Mouse (Mus musculus): ENCODE measurements around the gene Ccnj. TPM values are rescaled to one million over a fixed set of nuclear protein-coding genes. Genes with fewer than 3 reads are reported as not detected.

Ccnj gene
- polyA plus RNA-seq, 1 experiment, result 2.7 TPM

DNA sequence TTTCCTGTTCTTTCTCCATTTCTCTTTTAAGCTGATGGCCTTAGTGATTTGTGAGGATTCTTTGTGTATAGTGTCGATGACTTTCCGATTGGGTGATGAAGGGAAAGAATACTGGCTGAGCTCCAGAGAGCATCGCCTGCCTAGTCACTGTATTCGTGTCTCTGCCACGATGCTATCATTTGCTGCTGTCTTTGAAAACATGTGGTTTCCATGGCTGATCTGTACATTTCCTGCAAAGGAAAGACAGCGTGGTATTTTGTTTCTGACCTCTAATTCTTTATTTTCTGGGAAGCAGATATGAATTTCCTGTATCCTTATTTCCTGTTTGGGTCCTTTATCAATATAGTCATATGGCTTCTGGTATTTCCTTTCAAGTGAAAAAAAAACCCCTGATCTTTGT is 9.2 kb downstream of the Ccnj start:
- Histone ChIP-seq H3K4me1 (peaks cover 94% of the 10 kb centered on the region), H3K9me3 (no peaks in the 10 kb centered on the region), H3K4me3 (replicated peaks) (peak overlapping the region; percentile 68), H3K36me3 (replicated peaks; ENCODE audit: low read length) (peaks cover 92% of the 10 kb centered on the region), H3K27me3 (replicated peaks) (no peaks in the 10 kb centered on the region)
- TF ChIP-seq FLI1 (IDR thresholded peaks at IDR 0.05; ENCODE audit: low read length), result no peak
- TF ChIP-seq GATA1 (IDR thresholded peaks at IDR 0.05; ENCODE audit: borderline replicate concordance, low read length), result no peak

GRCm38 (mm10) chr19:40841083-40841482 is 10.0 kb downstream of the Ccnj start:
- no peaks in the 10 kb centered on the region for H3K9me3 ChIP-seq
- no peak for TF ChIP-seq GATA1 (IDR thresholded peaks at IDR 0.05; ENCODE audit: borderline replicate concordance, low read length)
- TF ChIP-seq FLI1 (IDR thresholded peaks at IDR 0.05; ENCODE audit: low read length), result no peak
- peaks cover 93% of the 10 kb centered on the region for H3K36me3 ChIP-seq (replicated peaks; ENCODE audit: low read length)

GRCm38 (mm10) chr19:40841593-40841992 is 10.5 kb downstream of the Ccnj start:
- Histone ChIP-seq H3K27me3 (replicated peaks) (no peaks in the 10 kb centered on the region), H3K4me1 (peaks cover 93% of the 10 kb centered on the region), H3K4me3 (replicated peaks) (no peak overlapping the region), H3K9me3 (no peaks in the 10 kb centered on the region), H3K36me3 (replicated peaks; ENCODE audit: low read length) (peaks cover 93% of the 10 kb centered on the region)
- TF ChIP-seq GATA1 (IDR thresholded peaks at IDR 0.05; ENCODE audit: borderline replicate concordance, low read length), result no peak
- TF ChIP-seq FLI1 (IDR thresholded peaks at IDR 0.05; ENCODE audit: low read length), result no peak

More at GRCm38 (mm10) chr19:40841083-40841482, 10.0 kb downstream of the Ccnj start:
- Histone ChIP-seq H3K27me3 (replicated peaks) (no peaks in the 10 kb centered on the region), H3K4me1 (peaks cover 94% of the 10 kb centered on the region), H3K4me3 (replicated peaks) (no peak overlapping the region)

- Histone ChIP-seq H3K36me3 (replicated peaks; ENCODE audit: low read length) (peaks cover 95% of the 10 kb centered on the region), H3K4me1 (peaks cover 75% of the 10 kb centered on the region), H3K4me3 (replicated peaks) (no peak overlapping the region), H3K9me3 (no peaks in the 10 kb centered on the region), H3K27me3 (replicated peaks) (no peaks in the 10 kb centered on the region)
- no peak for TF ChIP-seq FLI1 (IDR thresholded peaks at IDR 0.05; ENCODE audit: low read length)
- no peak for TF ChIP-seq GATA1 (IDR thresholded peaks at IDR 0.05; ENCODE audit: borderline replicate concordance, low read length)
These were observed 13.7 kb downstream of the Ccnj start for GRCm38 (mm10) chr19:40844731-40845130.

- H3K27me3 ChIP-seq (replicated peaks), result no peaks in the 10 kb centered on the region
- no peaks in the 10 kb centered on the region for H3K9me3 ChIP-seq
- H3K4me3 ChIP-seq (replicated peaks), result no peak overlapping the region
- peaks cover 71% of the 10 kb centered on the region for H3K36me3 ChIP-seq (replicated peaks; ENCODE audit: low read length)
- H3K4me1 ChIP-seq, result peaks cover 36% of the 10 kb centered on the region
- TF ChIP-seq FLI1 (IDR thresholded peaks at IDR 0.05; ENCODE audit: low read length), result no peak
- TF ChIP-seq GATA1 (IDR thresholded peaks at IDR 0.05; ENCODE audit: borderline replicate concordance, low read length), result no peak
These were observed 18.3 kb downstream of the Ccnj start for GRCm38 (mm10) chr19:40849391-40849790.

GRCm38 (mm10) chr19:40859555-40859954 is 28.5 kb downstream of the Ccnj start:
- no peaks in the 10 kb centered on the region for H3K36me3 ChIP-seq (replicated peaks; ENCODE audit: low read length)
- H3K9me3 ChIP-seq, result peaks cover 28% of the 10 kb centered on the region
- TF ChIP-seq FLI1 (IDR thresholded peaks at IDR 0.05; ENCODE audit: low read length) (no peak), GATA1 (IDR thresholded peaks at IDR 0.05; ENCODE audit: borderline replicate concordance, low read length) (no peak)
- peaks cover 3% of the 10 kb centered on the region for H3K27me3 ChIP-seq (replicated peaks)
- peaks cover 25% of the 10 kb centered on the region for H3K4me1 ChIP-seq
- H3K4me3 ChIP-seq (replicated peaks), result no peak overlapping the region

DNA sequence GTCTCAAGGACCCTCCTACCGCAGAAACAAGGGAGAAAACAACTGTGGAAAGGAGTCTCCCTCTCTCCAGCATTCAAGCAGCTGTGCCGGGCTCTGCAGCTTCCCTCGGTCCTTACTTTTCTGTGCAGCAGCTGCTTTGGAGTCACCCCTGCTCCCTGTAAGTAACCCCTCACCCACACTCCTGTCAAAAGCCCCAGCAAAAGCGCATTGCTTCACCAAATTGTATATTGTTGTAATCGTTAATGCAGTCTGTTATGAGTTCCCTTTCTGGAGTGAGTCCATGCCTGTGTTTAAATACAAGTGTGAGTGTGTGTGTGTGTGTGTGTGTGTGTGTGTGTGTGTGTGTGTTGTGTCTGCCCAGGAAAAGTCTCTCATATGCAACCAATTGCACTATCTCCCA is 37.2 kb downstream of the Ccnj start:
- peaks cover 26% of the 10 kb centered on the region for H3K4me1 ChIP-seq
- no peaks in the 10 kb centered on the region for H3K36me3 ChIP-seq (replicated peaks; ENCODE audit: low read length)
- H3K4me3 ChIP-seq (replicated peaks), result no peak overlapping the region
- peaks cover 6% of the 10 kb centered on the region for H3K27me3 ChIP-seq (replicated peaks)
- TF ChIP-seq GATA1 (IDR thresholded peaks at IDR 0.05; ENCODE audit: borderline replicate concordance, low read length) (no peak), FLI1 (IDR thresholded peaks at IDR 0.05; ENCODE audit: low read length) (no peak)
- H3K9me3 ChIP-seq, result peaks cover 9% of the 10 kb centered on the region

DNA sequence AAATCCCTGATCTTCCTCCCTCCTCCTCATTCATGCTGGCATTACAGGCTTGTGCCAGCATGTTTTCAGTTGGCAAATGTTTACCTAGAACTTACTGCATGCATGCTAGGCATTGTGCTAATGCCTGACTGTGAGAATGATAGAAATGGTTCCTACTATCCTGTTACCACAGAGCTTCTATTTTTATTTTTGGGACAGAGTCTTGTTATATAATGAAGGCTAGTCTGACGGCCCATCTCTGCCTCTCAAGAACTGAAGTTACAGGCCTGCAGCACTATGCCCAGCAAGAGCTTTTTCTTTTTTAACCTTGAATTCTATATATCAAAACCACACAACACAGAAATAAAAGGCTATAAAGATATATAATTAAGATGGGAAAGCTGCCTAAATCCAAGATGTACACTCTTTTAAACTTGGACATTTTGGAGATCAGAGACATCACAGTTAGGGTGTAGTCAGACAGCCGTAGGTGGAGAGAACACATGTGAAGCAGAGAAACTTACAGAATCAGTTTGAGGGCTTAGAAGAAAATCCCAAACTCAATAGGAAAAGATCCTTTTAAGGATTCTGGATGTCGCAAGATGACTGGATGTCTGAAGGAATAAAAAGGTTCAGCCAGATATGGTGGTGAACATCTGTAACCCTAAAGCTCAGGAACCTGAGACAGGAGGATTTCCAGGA is 38.5 kb downstream of the Ccnj start:
- peaks cover 29% of the 10 kb centered on the region for H3K4me1 ChIP-seq
- H3K36me3 ChIP-seq (replicated peaks; ENCODE audit: low read length), result no peaks in the 10 kb centered on the region
- no peak for TF ChIP-seq GATA1 (IDR thresholded peaks at IDR 0.05; ENCODE audit: borderline replicate concordance, low read length)
- no peak for TF ChIP-seq FLI1 (IDR thresholded peaks at IDR 0.05; ENCODE audit: low read length)
- H3K27me3 ChIP-seq (replicated peaks), result peaks cover 3% of the 10 kb centered on the region
- H3K9me3 ChIP-seq, result peaks cover 8% of the 10 kb centered on the region
- no peak overlapping the region for H3K4me3 ChIP-seq (replicated peaks)

DNA sequence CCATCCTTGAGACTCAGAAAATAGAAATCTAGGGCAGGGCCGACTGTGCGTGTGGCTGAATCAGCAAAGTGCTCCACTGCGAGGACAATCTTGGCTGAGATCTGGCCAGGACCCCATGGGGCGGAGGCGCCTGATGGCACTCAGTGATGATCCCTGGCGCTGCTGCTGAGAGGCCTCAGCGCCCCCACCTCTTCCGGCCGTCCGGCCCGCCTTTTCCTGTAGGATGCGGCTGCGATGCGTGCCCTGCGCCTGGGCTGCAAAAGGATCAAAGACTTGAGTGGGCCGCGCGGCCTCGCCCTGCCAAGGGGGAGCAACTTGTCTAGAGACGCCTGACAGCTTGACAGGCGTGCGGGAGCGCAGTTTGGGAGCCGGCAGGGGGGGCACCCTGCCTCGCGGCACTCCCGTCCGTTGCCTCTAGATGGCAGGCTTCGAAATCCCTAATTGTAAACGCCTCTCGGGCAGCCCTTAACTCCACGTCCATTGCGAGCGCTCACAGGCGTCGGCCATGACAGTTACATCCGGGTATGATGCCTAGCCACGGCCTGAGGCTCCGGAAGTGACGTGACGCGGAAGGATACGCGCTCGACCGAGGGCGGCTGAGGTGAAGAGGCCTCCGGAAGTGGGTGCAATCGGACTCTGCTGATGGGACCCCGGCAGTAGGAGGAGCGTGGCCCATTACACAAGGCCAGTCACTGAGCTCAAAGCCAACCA is 42.0 kb downstream of the Ccnj start:
- Histone ChIP-seq H3K27me3 (replicated peaks) (peaks cover 3% of the 10 kb centered on the region), H3K4me3 (replicated peaks) (peak overlapping the region; percentile 84)
- TF ChIP-seq FLI1 (IDR thresholded peaks at IDR 0.05; ENCODE audit: low read length) (no peak), GATA1 (IDR thresholded peaks at IDR 0.05; ENCODE audit: borderline replicate concordance, low read length) (no peak)

GRCm38 (mm10) chr19:40881700-40882099 is 50.6 kb downstream of the Ccnj start:
- Histone ChIP-seq H3K4me3 (replicated peaks) (no peak overlapping the region), H3K27me3 (replicated peaks) (peaks cover 26% of the 10 kb centered on the region), H3K4me1 (no peaks in the 10 kb centered on the region), H3K9me3 (no peaks in the 10 kb centered on the region), H3K36me3 (replicated peaks; ENCODE audit: low read length) (no peaks in the 10 kb centered on the region)
- TF ChIP-seq FLI1 (IDR thresholded peaks at IDR 0.05; ENCODE audit: low read length) (no peak), GATA1 (IDR thresholded peaks at IDR 0.05; ENCODE audit: borderline replicate concordance, low read length) (no peak)

More for the DNA sequence above, 42.0 kb downstream of the Ccnj start:
- peaks cover 25% of the 10 kb centered on the region for H3K4me1 ChIP-seq
- no peaks in the 10 kb centered on the region for H3K36me3 ChIP-seq (replicated peaks; ENCODE audit: low read length)
- peaks cover 8% of the 10 kb centered on the region for H3K9me3 ChIP-seq

Data from megakaryocyte, embryonic 14.5 days (primary cell).